Mouse (Mus musculus) intestine, postnatal 0 days (tissue): ENCODE measurements at regions not wholly inside any gene's neighbourhood (a gene's known extent, or its start where the extent isn't known, plus 50 kb on each side); places are given as distances from the start of the nearest gene placed in this dataset.

Experiments
- ATAC-seq: fragments of 200-750 bp; cut with Nextera tagmentation; 2 replicates; pipeline ENCODE4 v1.8.0; 2017; ENCODE audit warnings: mild to moderate bottlenecking, moderate TSS enrichment, moderate library complexity
- H3K27ac ChIP-seq: fragments of 300-500 bp; sonication (generic); 2 replicates; pipeline ENCODE4 v1.5.1; 2014; ENCODE audit warnings: mild to moderate bottlenecking, low read depth, low read length, moderate library complexity
- H3K27me3 ChIP-seq: fragments of 300-500 bp; sonication (generic); replicated peaks from 2 replicates; pipeline ENCODE4 v1.6.1; 2014; ENCODE audit warnings: low read length, mixed read lengths; ENCODE audit not compliant: control insufficient read depth, insufficient read depth
- H3K36me3 ChIP-seq: fragments of 300-500 bp; sonication (generic); 2 replicates; pipeline ENCODE4 v1.6.1; 2014; ENCODE audit warnings: mild to moderate bottlenecking, moderate library complexity; ENCODE audit not compliant: control insufficient read depth, insufficient read depth
- H3K4me1 ChIP-seq: fragments of 300-500 bp; sonication (generic); replicated peaks from 2 replicates; pipeline ENCODE4 v1.6.1; 2014; ENCODE audit warnings: antibody characterized with exemption, low read length, mixed read lengths; ENCODE audit not compliant: control insufficient read depth, insufficient read depth
- H3K4me2 ChIP-seq: fragments of 300-500 bp; sonication (generic); replicated peaks from 2 replicates; pipeline ENCODE4 v1.6.1; 2014; ENCODE audit warnings: low read depth, mild to moderate bottlenecking, moderate library complexity
- H3K4me3 ChIP-seq: fragments of 300-500 bp; sonication (generic); 2 replicates; pipeline ENCODE4 v1.5.1; 2014; ENCODE audit warnings: low read depth, low read length
- H3K9ac ChIP-seq: fragments of 300-500 bp; sonication (generic); 2 replicates; pipeline ENCODE4 v1.6.1; 2014; ENCODE audit warnings: mild to moderate bottlenecking, low read depth, low read length
- H3K9me3 ChIP-seq: fragments of 300-500 bp; sonication (generic); 2 replicates; pipeline ENCODE4 v1.6.1; 2016; ENCODE audit warnings: mixed run types; ENCODE audit not compliant: control insufficient read depth
- CTCF ChIP-seq: sonication (generic); IDR thresholded peaks from 2 replicates; pipeline ENCODE4 v1.5.1; 2016; ENCODE audit warnings: low read depth, mild to moderate bottlenecking, control low read depth, antibody characterized with exemption, moderate library complexity
- WGBS: fragments of 180-500 bp; shearing (Covaris S2); extraction: QIAGEN DNeasy Blood & Tissue Kit; methylation state at CpG from one replicate; pipeline ENCODE4 v1.1.7; 2014; 5-methylcytosine and 5-hydroxymethylcytosine counted together

GRCm38 (mm10) chr7:113086158-113086557 is 121.1 kb upstream of the Arntl start:
- WGBS, result 80% methylated on average over 1 of the region's 1 CpGs
- Histone ChIP-seq H3K27me3 (no peaks in the 10 kb centered on the region), H3K4me3 (no peak overlapping the region), H3K9me3 (no peaks in the 10 kb centered on the region), H3K4me2 (no peak overlapping the region), H3K36me3 (no peaks in the 10 kb centered on the region), H3K4me1 (no peaks in the 10 kb centered on the region), H3K27ac (no peak overlapping the region), H3K9ac (no peak overlapping the region)
- ATAC-seq, result no peak
- TF ChIP-seq CTCF, result no peak

- Histone ChIP-seq H3K4me1 (no peaks in the 10 kb centered on the region), H3K4me3 (no peak overlapping the region), H3K27me3 (no peaks in the 10 kb centered on the region), H3K9me3 (no peaks in the 10 kb centered on the region), H3K4me2 (no peak overlapping the region), H3K36me3 (no peaks in the 10 kb centered on the region), H3K9ac (no peak overlapping the region), H3K27ac (no peak overlapping the region)
- no peak for TF ChIP-seq CTCF
- 76% methylated on average over 5 of the region's 5 CpGs for WGBS
- ATAC-seq, result no peak
These were observed 119.6 kb upstream of the Arntl start for GRCm38 (mm10) chr7:113087646-113088045.

- 73% methylated on average over 4 of the region's 4 CpGs for WGBS
- no peaks in the 10 kb centered on the region for H3K36me3 ChIP-seq
- no peak overlapping the region for H3K4me3 ChIP-seq
- no peak overlapping the region for H3K9ac ChIP-seq
- TF ChIP-seq CTCF, result no peak
- no peak overlapping the region for H3K27ac ChIP-seq
- ATAC-seq, result no peak
- H3K9me3 ChIP-seq, result no peaks in the 10 kb centered on the region
- no peaks in the 10 kb centered on the region for H3K27me3 ChIP-seq
- H3K4me1 ChIP-seq, result no peaks in the 10 kb centered on the region
- H3K4me2 ChIP-seq, result no peak overlapping the region
These were observed 118.2 kb upstream of the Arntl start for GRCm38 (mm10) chr7:113089044-113089443.

- WGBS, result 46% methylated on average over 5 of the region's 5 CpGs
- Histone ChIP-seq H3K4me2 (no peak overlapping the region), H3K4me3 (no peak overlapping the region), H3K9me3 (no peaks in the 10 kb centered on the region), H3K27ac (no peak overlapping the region), H3K36me3 (no peaks in the 10 kb centered on the region), H3K9ac (no peak overlapping the region), H3K4me1 (no peaks in the 10 kb centered on the region), H3K27me3 (no peaks in the 10 kb centered on the region)
- no peak for TF ChIP-seq CTCF
- ATAC-seq, result no peak
These were observed 113.3 kb upstream of the Arntl start for GRCm38 (mm10) chr7:113093931-113094330.

- Histone ChIP-seq H3K9me3 (no peaks in the 10 kb centered on the region), H3K9ac (no peak overlapping the region), H3K27me3 (no peaks in the 10 kb centered on the region), H3K4me3 (no peak overlapping the region), H3K36me3 (no peaks in the 10 kb centered on the region), H3K4me2 (no peak overlapping the region), H3K27ac (no peak overlapping the region), H3K4me1 (no peaks in the 10 kb centered on the region)
- no peak for TF ChIP-seq CTCF
- 76% methylated on average over 3 of the region's 3 CpGs for WGBS
- no peak for ATAC-seq
These were observed 112.2 kb upstream of the Arntl start for GRCm38 (mm10) chr7:113095092-113095491.

- TF ChIP-seq CTCF, result no peak
- Histone ChIP-seq H3K9me3 (no peaks in the 10 kb centered on the region), H3K36me3 (no peaks in the 10 kb centered on the region), H3K27ac (no peak overlapping the region), H3K4me2 (no peak overlapping the region), H3K9ac (no peak overlapping the region), H3K27me3 (no peaks in the 10 kb centered on the region), H3K4me1 (no peaks in the 10 kb centered on the region), H3K4me3 (no peak overlapping the region)
- WGBS, result 90% methylated on average over 7 of the region's 7 CpGs
- ATAC-seq, result no peak
These were observed 103.0 kb upstream of the Arntl start for GRCm38 (mm10) chr7:113104265-113104664.

- Histone ChIP-seq H3K4me3 (no peak overlapping the region), H3K27ac (no peak overlapping the region), H3K27me3 (no peaks in the 10 kb centered on the region), H3K9ac (no peak overlapping the region), H3K4me2 (no peak overlapping the region), H3K36me3 (no peaks in the 10 kb centered on the region), H3K9me3 (no peaks in the 10 kb centered on the region), H3K4me1 (no peaks in the 10 kb centered on the region)
- TF ChIP-seq CTCF, result peak; percentile 30; the same call in 1 of the 2 replicates
- no peak for ATAC-seq
- WGBS, result 63% methylated on average over 1 of the region's 1 CpGs
These were observed 101.9 kb upstream of the Arntl start for GRCm38 (mm10) chr7:113105359-113105758.
